Mouse (Mus musculus) right cerebral cortex, postnatal 36 days (tissue): Measurements from ENCODE around the gene Acap2.

Source experiments
- DNase-seq, 2 experiments: peaks; one replicate each; pipeline ENCODE4 v3.0.0; 2022; ENCODE audit warnings: low spot score in 2 of 2, mixed read lengths in 1 of 2

Gene Acap2

GRCm38 (mm10) chr16:31200790-31201567 lies at the start of gene Acap2:
Gene Acap2, minus strand, starts transcription at chr16:31201245.
- DNase-seq: peak; percentile 97 to 99

GRCm38 (mm10) chr16:31249401-31249800 lies 48.4 kb upstream of the Acap2 start:
- no peak for DNase-seq

- no peak for DNase-seq
Observed at GRCm38 (mm10) chr16:31248717-31249116, 47.7 kb upstream of the Acap2 start.

- no peak for DNase-seq
Observed at GRCm38 (mm10) chr16:31247442-31247841, 46.4 kb upstream of the Acap2 start.

GRCm38 (mm10) chr16:31244053-31244452 lies 43.0 kb upstream of the Acap2 start:
- no peak for DNase-seq

GRCm38 (mm10) chr16:31241433-31241832 lies 40.4 kb upstream of the Acap2 start:
- DNase-seq: peak in 1 of 2 experiments; percentile 71

GRCm38 (mm10) chr16:31240569-31240968 lies 39.5 kb upstream of the Acap2 start:
- DNase-seq: peak in 1 of 2 experiments; percentile 45

- no peak for DNase-seq
Observed at GRCm38 (mm10) chr16:31238281-31238680, 37.2 kb upstream of the Acap2 start.

- DNase-seq: no peak
Observed at GRCm38 (mm10) chr16:31235457-31236310, 34.6 kb upstream of the Acap2 start.

GRCm38 (mm10) chr16:31234808-31235456 lies 33.9 kb upstream of the Acap2 start:
- DNase-seq: no peak

- DNase-seq: no peak
Observed at GRCm38 (mm10) chr16:31234356-31234755, 33.3 kb upstream of the Acap2 start.

GRCm38 (mm10) chr16:31233541-31234339 lies 32.7 kb upstream of the Acap2 start:
- DNase-seq: peak; percentile 73 to 87

- no peak for DNase-seq
Observed at GRCm38 (mm10) chr16:31233167-31233498, 32.1 kb upstream of the Acap2 start.

GRCm38 (mm10) chr16:31232491-31233166 lies 31.6 kb upstream of the Acap2 start:
- DNase-seq: no peak

- no peak for DNase-seq
Observed at GRCm38 (mm10) chr16:31231591-31231990, 30.5 kb upstream of the Acap2 start.

- no peak for DNase-seq
Observed at GRCm38 (mm10) chr16:31227746-31228145, 26.7 kb upstream of the Acap2 start.

GRCm38 (mm10) chr16:31215271-31215670 lies 14.2 kb upstream of the Acap2 start:
- DNase-seq: no peak

GRCm38 (mm10) chr16:31213463-31213862 lies 12.4 kb upstream of the Acap2 start:
- DNase-seq: no peak

- no peak for DNase-seq
Observed at GRCm38 (mm10) chr16:31211503-31211902, 10.5 kb upstream of the Acap2 start.

- no peak for DNase-seq
Observed at GRCm38 (mm10) chr16:31210453-31210852, 9.4 kb upstream of the Acap2 start.

- no peak for DNase-seq
Observed at GRCm38 (mm10) chr16:31209911-31210310, 8.9 kb upstream of the Acap2 start.
